Mouse (Mus musculus): ENCODE measurements around the gene Vmn2r50. TPM values are rescaled to one million over a fixed set of nuclear protein-coding genes. Genes with fewer than 3 reads are reported as not detected.

Vmn2r50 gene
- not detected in 2 replicates for polyA plus RNA-seq (2012; rRNA removed)

GRCm38 (mm10) chr7:10053196-10053595 is at the start of gene Vmn2r50:
Gene Vmn2r50 (minus strand): TSS chr7:10053296.

GRCm38 (mm10) chr7:9992157-9992556 is 60.9 kb downstream of the Vmn2r50 start, which contains the start of gene Vmn2r49:
Gene Vmn2r49 (minus strand): TSS chr7:9992257.

Other genes starting within 250 kb of the Vmn2r50 start
- not detected in 2 replicates for gene Vmn2r47, start 212.0 kb downstream of the Vmn2r50 start, polyA plus RNA-seq (2012; rRNA removed)
- not detected in 2 replicates for gene Vmn2r48, start 99.7 kb downstream of the Vmn2r50 start, polyA plus RNA-seq (2012; rRNA removed)
- not detected in 2 replicates for gene Vmn2r49, start 61.0 kb downstream of the Vmn2r50 start, polyA plus RNA-seq (2012; rRNA removed)
- not detected in 2 replicates for gene Vmn2r51, start 52.4 kb upstream of the Vmn2r50 start, polyA plus RNA-seq (2012; rRNA removed)
- gene Vmn2r52, start 123.3 kb upstream of the Vmn2r50 start, polyA plus RNA-seq (2012; rRNA removed): not detected in 2 replicates
- gene Vmn1r66, start 224.7 kb upstream of the Vmn2r50 start, polyA plus RNA-seq (2012; rRNA removed): not detected in 2 replicates

All from central nervous system, embryonic 11.5 days (tissue).